15 mouse cellular contexts compared by ENCODE assay signal in genomic region chr6:138597016-138597415, GRCm38 (mm10). TPM values are rescaled to one million over a fixed set of nuclear protein-coding genes. Genes with fewer than 3 reads are reported as not detected.
"Had no signal": no experiment of that assay in that cellular context is flagged by ENCODE, and none has a peak within 500 bp of the region (broad histone marks: within the 10 kb centered on the region; RNA-seq: fewer than 3 reads in every experiment).

No protein-coding gene starts in this region.

- H3K36me3 ChIP-seq: kidney, embryonic 15.5 days; limb, embryonic 15.5 days; liver, embryonic 12.5 days; neural tube, embryonic 15.5 days had no signal

- H3K4me2 ChIP-seq: kidney, embryonic 15.5 days; limb, embryonic 15.5 days; liver, embryonic 12.5 days; lung, embryonic 14.5 days; neural tube, embryonic 15.5 days had no signal

- H3K9ac ChIP-seq: kidney, embryonic 15.5 days; limb, embryonic 15.5 days; liver, embryonic 12.5 days; lung, embryonic 14.5 days; neural tube, embryonic 15.5 days had no signal

- ATAC-seq: liver, embryonic 12.5 days had no signal

- H3K27ac ChIP-seq: kidney, embryonic 15.5 days; limb, embryonic 15.5 days; liver, embryonic 12.5 days; neural tube, embryonic 15.5 days had no signal

- DNase-seq: kidney, adult 2 months; kidney, postnatal 14 days; lung, embryonic 14.5 days; lung, postnatal 10 days; lung, postnatal 4 days; right cerebral cortex, postnatal 4 days; spleen, adult 18-20 months; thymus, adult 2 months; thymus, postnatal 25 days had no signal

- H3K9me3 ChIP-seq: kidney, embryonic 15.5 days; limb, embryonic 15.5 days; liver, embryonic 12.5 days; neural tube, embryonic 15.5 days had no signal

- H3K27me3 ChIP-seq: kidney, embryonic 15.5 days; limb, embryonic 15.5 days; liver, embryonic 12.5 days; neural tube, embryonic 15.5 days had no signal

- H3K4me1 ChIP-seq: limb, embryonic 15.5 days; liver, embryonic 12.5 days; neural tube, embryonic 15.5 days had no signal

- H3K4me3 ChIP-seq: kidney, embryonic 15.5 days; limb, embryonic 15.5 days; liver, embryonic 12.5 days; myocyte; neural tube, embryonic 15.5 days had no signal

RNA-seq across cellular contexts. Expression of gene Lmo3, which starts 15.2 kb away (rescaled TPM):
- total RNA-seq: megakaryocyte-erythroid progenitor cell, adult 5-6 weeks had no signal
- polyA plus RNA-seq: kidney, adult 2 months; myocyte; thymus, adult 2 months had no signal
